Mouse (Mus musculus) spleen, adult 2 months (tissue): ENCODE data around the gene Mrpl40.

ENCODE experiments used
- CTCF ChIP-seq: fragments of 200-500 bp; IDR thresholded peaks from 2 replicates; pipeline ENCODE4 v1.5.1; 2011; ENCODE audit warnings: mild to moderate bottlenecking, inconsistent platforms; ENCODE audit not compliant: insufficient read depth, insufficient read length, insufficient replicate concordance; ENCODE audit errors: extremely low read depth
- POLR2A ChIP-seq: fragments of 200-500 bp; IDR thresholded peaks from 2 replicates; pipeline ENCODE4 v1.6.1; 2011; ENCODE audit warnings: low read depth, low read length, inconsistent platforms

GRCm38 (mm10) chr16:18858551-18858950 is 18.1 kb downstream of the Mrpl40 start:
- no peak for TF ChIP-seq CTCF
- TF ChIP-seq POLR2A: no peak
